Mouse (Mus musculus) embryo, embryonic 11 days (tissue): ENCODE data around the gene Colgalt2.
"Not testable (repeated sequence)": the region's sequence is repeated elsewhere in the genome, so short reads cannot be mapped to it uniquely, and the experiment has no call there.

Experiments
- DNase-seq: peaks from one replicate; pipeline ENCODE4 v3.0.0-alpha.2; 2015

The Colgalt2 gene

GRCm38 (mm10) chr1:152417602-152418001 lies 18.0 kb downstream of the Colgalt2 start:
- DNase-seq: peak; percentile 50

- no peak for DNase-seq
These were observed 22.7 kb downstream of the Colgalt2 start for GRCm38 (mm10) chr1:152422295-152422694.

GRCm38 (mm10) chr1:152423052-152423451 lies 23.4 kb downstream of the Colgalt2 start:
- no peak for DNase-seq

GRCm38 (mm10) chr1:152427912-152428581 lies 28.4 kb downstream of the Colgalt2 start:
- no peak for DNase-seq

- no peak for DNase-seq
These were observed 30.2 kb downstream of the Colgalt2 start for GRCm38 (mm10) chr1:152429805-152430204.

GRCm38 (mm10) chr1:152434166-152434565 lies 34.5 kb downstream of the Colgalt2 start:
- no peak for DNase-seq

- DNase-seq: not testable (repeated sequence)
These were observed 37.9 kb downstream of the Colgalt2 start for GRCm38 (mm10) chr1:152437518-152437917.

- no peak for DNase-seq
These were observed 39.8 kb downstream of the Colgalt2 start for GRCm38 (mm10) chr1:152439408-152439807.

- no peak for DNase-seq
These were observed 40.2 kb downstream of the Colgalt2 start for GRCm38 (mm10) chr1:152439874-152440273.

GRCm38 (mm10) chr1:152444630-152445029 lies 45.0 kb downstream of the Colgalt2 start:
- DNase-seq: no peak

GRCm38 (mm10) chr1:152445925-152446324 lies 46.3 kb downstream of the Colgalt2 start:
- DNase-seq: no peak

GRCm38 (mm10) chr1:152454536-152454935 lies 54.9 kb downstream of the Colgalt2 start:
- DNase-seq: no peak

- DNase-seq: peak; percentile 29
These were observed 55.9 kb downstream of the Colgalt2 start for GRCm38 (mm10) chr1:152455275-152456243.

GRCm38 (mm10) chr1:152456266-152456665 lies 56.6 kb downstream of the Colgalt2 start:
- DNase-seq: no peak

- DNase-seq: no peak
These were observed 58.0 kb downstream of the Colgalt2 start for GRCm38 (mm10) chr1:152457596-152457995.

GRCm38 (mm10) chr1:152458996-152459395 lies 59.4 kb downstream of the Colgalt2 start:
- no peak for DNase-seq

- no peak for DNase-seq
These were observed 61.3 kb downstream of the Colgalt2 start for GRCm38 (mm10) chr1:152460931-152461330.

- DNase-seq: no peak
These were observed 62.2 kb downstream of the Colgalt2 start for GRCm38 (mm10) chr1:152461814-152462213.

- no peak for DNase-seq
These were observed 62.7 kb downstream of the Colgalt2 start for GRCm38 (mm10) chr1:152462348-152462747.

- peak; percentile 34 for DNase-seq
These were observed 66.7 kb downstream of the Colgalt2 start for GRCm38 (mm10) chr1:152466280-152466679.

GRCm38 (mm10) chr1:152468443-152468842 lies 68.8 kb downstream of the Colgalt2 start:
- DNase-seq: no peak

- no peak for DNase-seq
These were observed 76.5 kb downstream of the Colgalt2 start for GRCm38 (mm10) chr1:152476126-152476525.

- DNase-seq: no peak
These were observed 91.2 kb downstream of the Colgalt2 start for GRCm38 (mm10) chr1:152490842-152491241.

GRCm38 (mm10) chr1:152492258-152492657 lies 92.6 kb downstream of the Colgalt2 start:
- no peak for DNase-seq
